Mouse (Mus musculus) forebrain, embryonic 10.5 days (tissue): Measurements from ENCODE around the gene Dcxr. TPM values are rescaled to one million over a fixed set of nuclear protein-coding genes. Genes with fewer than 3 reads are reported as not detected.
"Not testable (repeated sequence)": the region's sequence is repeated elsewhere in the genome, so short reads cannot be mapped to it uniquely, and the experiment has no call there.

ENCODE experiments used
- DNase-seq: peaks from one replicate; pipeline ENCODE4 v3.0.0-alpha.2; 2017; ENCODE audit warnings: low spot score; ENCODE audit errors: extremely low spot score
- H3K27ac ChIP-seq: fragments of 300-500 bp; sonication (generic); 2 replicates; pipeline ENCODE4 v1.5.1; 2016; ENCODE audit warnings: mild to moderate bottlenecking
- H3K27me3 ChIP-seq: fragments of 300-500 bp; sonication (generic); 2 replicates; pipeline ENCODE4 v1.6.1; 2016; ENCODE audit warnings: mild to moderate bottlenecking; ENCODE audit not compliant: poor library complexity, severe bottlenecking
- H3K36me3 ChIP-seq: fragments of 300-500 bp; sonication (generic); replicated peaks from 2 replicates; pipeline ENCODE4 v1.6.1; 2016; ENCODE audit warnings: mild to moderate bottlenecking, moderate library complexity
- H3K4me1 ChIP-seq: fragments of 300-500 bp; sonication (generic); 2 replicates; pipeline ENCODE4 v1.6.1; 2016
- H3K4me3 ChIP-seq: fragments of 300-500 bp; sonication (generic); 2 replicates; pipeline ENCODE4 v1.5.1; 2016; ENCODE audit warnings: mild to moderate bottlenecking, moderate library complexity
- H3K9me3 ChIP-seq: fragments of 300-500 bp; sonication (generic); 2 replicates; pipeline ENCODE4 v1.6.1; 2016; ENCODE audit warnings: mild to moderate bottlenecking, moderate library complexity
- WGBS: fragments of 180-500 bp; shearing (Covaris S2); methylation state at CpG from one replicate; pipeline ENCODE4 v1.1.7; 2016; 5-methylcytosine and 5-hydroxymethylcytosine counted together
- polyA plus RNA-seq: library from polyadenylated mRNA; unstranded; fragments of >200 nt; fragmentation: Nextera tagmentation; extraction: Ambion mirVana; gene quantifications from 2 replicates; pipeline ENCODE4 v1.2.1, GENCODE M21; 2016

Dcxr gene
- polyA plus RNA-seq, 1 experiment from 2014 or later = 14.8 TPM

- not testable (repeated sequence) for DNase-seq, H3K27me3 ChIP-seq, H3K9me3 ChIP-seq, H3K27ac ChIP-seq, H3K4me3 ChIP-seq
- WGBS = 80% methylated on average over 5 of the region's 5 CpGs
- peaks cover 28% of the 10 kb centered on the region for H3K4me1 ChIP-seq
- H3K36me3 ChIP-seq = peaks cover 63% of the 10 kb centered on the region
These were observed 51.2 kb downstream of the Dcxr start for GRCm38 (mm10) chr11:120675875-120676274.

Other genes with a start within 250 kb of the Dcxr start
- gene Mrpl12, start 242.7 kb downstream of the Dcxr start, polyA plus RNA-seq = 211 and 215 TPM in 2 replicates
- gene Slc25a10, start 235.4 kb downstream of the Dcxr start, polyA plus RNA-seq = 69.3 and 71.6 TPM in 2 replicates
- 0.07 and 0.16 TPM in 2 replicates for gene Gcgr, start 196.6 kb downstream of the Dcxr start, polyA plus RNA-seq
- gene Mcrip1, start 177.6 kb downstream of the Dcxr start, polyA plus RNA-seq = 205 and 212 TPM in 2 replicates
- gene Ppp1r27, start 176.1 kb downstream of the Dcxr start, polyA plus RNA-seq = not detected in 2 replicates
- gene P4hb, start 154.0 kb downstream of the Dcxr start, polyA plus RNA-seq = 485 and 533 TPM in 2 replicates
- gene Arhgdia, start 145.7 kb downstream of the Dcxr start, polyA plus RNA-seq = 744 and 753 TPM in 2 replicates
- 618 and 646 TPM in 2 replicates for gene Alyref, start 128.9 kb downstream of the Dcxr start, polyA plus RNA-seq
- 218 and 228 TPM in 2 replicates for gene Anapc11, start 128.9 kb downstream of the Dcxr start, polyA plus RNA-seq
- 0.44 TPM in 1 of 2 replicates, not detected in the other for gene Npb, start 118.8 kb downstream of the Dcxr start, polyA plus RNA-seq
- 145 and 148 TPM in 2 replicates for gene Pcyt2, start 109.3 kb downstream of the Dcxr start, polyA plus RNA-seq
- gene Sirt7, start 102.0 kb downstream of the Dcxr start, polyA plus RNA-seq = 30.1 and 32.8 TPM in 2 replicates
- gene Mafg, start 93.7 kb downstream of the Dcxr start, polyA plus RNA-seq = 20.2 and 22.7 TPM in 2 replicates
- 37.5 and 40.5 TPM in 2 replicates for gene Pycr1, start 83.5 kb downstream of the Dcxr start, polyA plus RNA-seq
- not detected in 2 replicates for gene Myadml2, start 79.1 kb downstream of the Dcxr start, polyA plus RNA-seq
- 0.57 and 0.75 TPM in 2 replicates for gene Notum, start 66.1 kb downstream of the Dcxr start, polyA plus RNA-seq
- 134 and 142 TPM in 2 replicates for gene Aspscr1, start 54.3 kb downstream of the Dcxr start, polyA plus RNA-seq
- gene Cenpx, start 13.5 kb downstream of the Dcxr start, polyA plus RNA-seq = 118 and 133 TPM in 2 replicates
- gene Lrrc45, start 13.4 kb downstream of the Dcxr start, polyA plus RNA-seq = 51.9 and 59.2 TPM in 2 replicates
- gene Rac3, start 5.8 kb downstream of the Dcxr start, polyA plus RNA-seq = 23.8 and 28.4 TPM in 2 replicates
- 1.1 and 1.3 TPM in 2 replicates for gene Cbr2, start 4.8 kb upstream of the Dcxr start, polyA plus RNA-seq
- gene Hmga1b, start 35.5 kb upstream of the Dcxr start, polyA plus RNA-seq = 12.3 and 14.2 TPM in 2 replicates
- 39.1 and 43.3 TPM in 2 replicates for gene Rfng, start 56.9 kb upstream of the Dcxr start, polyA plus RNA-seq
- gene Gps1, start 57.0 kb upstream of the Dcxr start, polyA plus RNA-seq = 281 and 283 TPM in 2 replicates
- 110 and 111 TPM in 2 replicates for gene Dus1l, start 69.1 kb upstream of the Dcxr start, polyA plus RNA-seq
- gene Fasn, start 97.3 kb upstream of the Dcxr start, polyA plus RNA-seq = 134 and 144 TPM in 2 replicates
- 7.9 and 8.6 TPM in 2 replicates for gene Ccdc57, start 205.6 kb upstream of the Dcxr start, polyA plus RNA-seq
- 147 and 194 TPM in 2 replicates for gene Slc16a3, start 221.2 kb upstream of the Dcxr start, polyA plus RNA-seq